Mouse (Mus musculus) olfactory bulb, adult 2 months (tissue): Measurements from ENCODE around the gene Mxd1.

Experiments
- CTCF ChIP-seq: fragments of 200-500 bp; IDR thresholded peaks from 2 replicates; pipeline ENCODE4 v1.5.1; 2012; ENCODE audit warnings: low read depth, mild to moderate bottlenecking, low read length, moderate library complexity; ENCODE audit not compliant: insufficient read depth
- POLR2A ChIP-seq: fragments of 200-500 bp; IDR thresholded peaks from 2 replicates; pipeline ENCODE4 v1.6.1; 2012; ENCODE audit warnings: mild to moderate bottlenecking, low read depth, low read length, moderate library complexity; ENCODE audit not compliant: insufficient read depth

DNA sequence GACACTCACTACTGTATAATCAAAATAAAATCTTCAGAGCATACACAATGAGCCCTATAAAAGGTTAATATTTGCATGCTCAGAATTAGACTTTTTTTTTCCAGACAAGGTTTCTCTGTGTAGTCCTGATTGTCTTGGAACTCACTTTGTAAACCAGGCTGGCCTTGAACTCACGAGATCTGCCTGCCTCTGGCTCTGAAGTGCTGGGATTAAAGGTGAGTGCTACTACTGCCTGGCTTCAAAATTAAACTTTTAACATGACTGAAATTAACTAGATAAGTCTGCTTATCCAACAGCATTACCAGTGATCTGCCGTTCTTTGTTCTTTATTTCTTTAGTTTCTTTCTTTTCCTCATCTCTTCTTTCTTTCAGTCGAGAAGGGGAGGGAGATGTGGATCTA is 12.3 kb upstream of the Mxd1 start:
- no peak for TF ChIP-seq POLR2A
- TF ChIP-seq CTCF, result no peak
